Mouse (Mus musculus): ENCODE results near the gene Crcp.
A peak's percentile ranks its signal among the peaks of the same experiment; 100 is the strongest.

Crcp gene

GRCm38 (mm10) chr5:130062096-130062495, 33.0 kb downstream of the Crcp start:
- DNase-seq = peak; percentile 15

DNA sequence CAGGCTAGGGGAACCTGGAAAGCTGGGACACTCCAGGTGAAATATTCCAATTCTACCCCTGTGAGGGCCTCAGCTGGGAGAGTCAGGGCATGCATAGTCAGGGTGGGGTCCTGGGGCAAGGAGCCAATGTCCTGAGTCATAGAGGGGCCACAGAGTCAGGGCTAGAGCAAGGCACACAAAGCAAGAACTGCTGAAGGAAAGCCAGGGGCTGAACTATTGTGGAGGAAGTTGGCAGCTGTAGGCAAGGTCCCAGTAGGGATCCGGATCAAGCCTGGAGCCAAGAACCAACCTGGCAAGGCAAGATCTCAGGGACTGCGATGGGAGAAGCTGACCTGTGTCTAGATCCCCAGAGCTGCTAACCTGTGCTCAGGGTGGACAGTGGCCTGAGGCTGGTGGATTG, 34.7 kb downstream of the Crcp start:
- DNase-seq = no peak

DNA sequence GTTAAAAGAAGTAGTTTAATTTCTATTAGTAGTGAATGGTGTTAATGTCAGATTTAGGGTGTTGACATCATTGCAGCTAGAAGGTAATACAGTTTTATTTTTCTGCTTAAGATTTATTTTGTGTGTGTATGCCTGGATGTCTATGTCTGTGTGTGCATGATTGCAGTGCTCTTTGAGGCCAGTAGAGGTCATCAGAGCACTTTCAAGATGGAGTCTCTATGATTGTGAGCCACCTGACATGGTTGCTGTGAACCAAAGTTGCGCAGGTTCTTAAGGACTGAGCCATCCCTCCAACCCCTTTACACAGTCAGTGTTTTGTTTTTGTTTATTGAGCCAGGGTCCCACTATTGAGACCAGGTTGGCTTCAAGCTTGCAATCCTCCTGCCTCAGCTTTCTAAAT, 36.5 kb downstream of the Crcp start:
- no peak for DNase-seq

DNA sequence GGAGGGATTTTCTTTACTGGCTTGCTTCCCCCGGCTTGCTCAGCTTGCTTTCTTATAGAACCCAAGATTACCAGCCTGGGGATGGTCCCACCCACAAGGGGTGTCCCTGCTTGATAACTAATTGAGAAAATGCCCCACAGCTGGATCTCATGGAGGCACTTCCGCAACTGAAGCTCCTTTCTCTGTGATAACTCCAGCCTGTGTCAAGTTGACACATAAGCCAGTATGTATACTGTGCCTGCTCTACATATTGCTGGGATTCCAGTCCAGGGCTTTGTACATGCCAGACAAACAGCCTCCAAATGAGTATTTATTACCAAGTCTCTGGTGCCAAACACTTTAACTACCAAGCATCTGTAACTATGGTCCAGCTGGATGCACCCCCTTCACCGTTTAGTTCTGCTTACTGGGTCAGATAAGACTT, 38.8 kb downstream of the Crcp start:
- DNase-seq = no peak

DNA sequence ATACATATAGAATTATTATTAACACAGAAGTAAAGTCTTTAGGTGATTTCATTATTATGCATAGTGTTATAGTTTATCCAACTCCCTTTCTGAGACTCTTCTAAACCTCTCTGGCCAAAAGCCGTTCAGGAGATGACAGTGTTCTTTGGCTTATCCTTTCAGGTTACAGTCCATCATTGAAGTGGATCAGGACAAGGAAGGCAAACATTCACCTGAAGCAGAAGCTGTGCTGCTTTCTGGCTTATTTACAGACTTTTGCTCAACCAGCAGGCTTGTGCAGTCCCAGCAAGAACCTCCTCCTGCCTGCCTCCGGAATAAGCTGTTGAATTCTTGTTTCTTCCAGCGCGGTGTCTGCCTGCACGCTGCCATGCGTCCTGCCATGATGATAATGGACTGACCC, 43.9 kb downstream of the Crcp start, which contains the start of gene Tpst1:
Gene Tpst1 (plus strand): TSS at position 301 of the 400 bp plus-strand sequence.
- no peak for DNase-seq

- DNase-seq = no peak
Measured at GRCm38 (mm10) chr5:130074491-130074890, 45.4 kb downstream of the Crcp start.

- no peak for DNase-seq
Measured at GRCm38 (mm10) chr5:130076396-130076795, 47.3 kb downstream of the Crcp start.

DNA sequence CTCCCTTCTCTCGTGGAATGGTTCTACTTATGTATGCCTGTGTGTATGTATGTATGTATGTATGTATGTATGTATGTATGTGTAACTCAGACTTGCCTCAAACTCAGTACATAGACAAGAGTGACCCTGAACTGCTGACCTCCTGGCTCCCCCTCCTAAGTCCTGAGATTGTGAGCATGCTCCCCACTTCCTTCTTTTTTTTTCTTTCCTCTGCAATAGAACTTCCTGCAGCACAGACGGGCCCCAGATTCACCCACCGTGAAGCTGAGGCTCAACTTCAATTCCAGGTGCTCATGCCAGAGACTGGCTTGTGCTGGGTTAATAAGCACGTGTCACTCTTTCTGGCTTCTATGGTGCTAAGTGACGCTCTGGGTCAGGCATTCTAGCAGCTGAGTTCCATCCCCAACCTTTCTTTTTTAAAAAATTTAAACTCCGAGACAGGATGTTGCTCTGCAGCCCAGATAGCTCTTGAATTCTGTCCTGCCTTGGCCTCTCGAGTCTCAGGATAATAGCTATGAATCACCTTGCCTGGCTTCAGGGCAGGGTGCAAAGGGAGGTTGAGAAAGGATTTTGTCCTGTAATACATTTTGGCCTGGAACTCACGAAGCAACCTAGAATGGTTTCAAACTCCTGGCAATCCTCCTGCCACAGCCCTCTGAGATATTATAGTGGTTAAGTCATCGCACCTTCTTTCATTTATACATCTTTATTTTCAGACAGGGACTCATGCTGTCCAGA, 49.2 kb downstream of the Crcp start:
- DNase-seq = no peak

DNA sequence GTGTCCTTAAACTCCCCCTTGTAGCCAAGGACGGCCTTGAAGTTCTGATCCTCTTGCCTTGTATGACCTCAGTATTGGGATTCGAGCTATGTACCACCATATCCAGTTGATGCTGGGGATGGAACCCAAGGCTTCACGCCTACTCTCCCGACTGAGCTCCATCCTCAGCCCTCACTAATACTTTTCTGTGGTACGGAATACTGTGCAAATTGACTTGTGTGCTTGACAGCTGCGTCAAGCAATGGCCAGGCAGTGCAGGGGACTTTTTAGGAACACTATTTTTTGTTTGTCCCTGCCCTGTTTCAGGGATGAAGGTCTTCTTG, 49.7 kb downstream of the Crcp start:
- no peak for DNase-seq

DNA sequence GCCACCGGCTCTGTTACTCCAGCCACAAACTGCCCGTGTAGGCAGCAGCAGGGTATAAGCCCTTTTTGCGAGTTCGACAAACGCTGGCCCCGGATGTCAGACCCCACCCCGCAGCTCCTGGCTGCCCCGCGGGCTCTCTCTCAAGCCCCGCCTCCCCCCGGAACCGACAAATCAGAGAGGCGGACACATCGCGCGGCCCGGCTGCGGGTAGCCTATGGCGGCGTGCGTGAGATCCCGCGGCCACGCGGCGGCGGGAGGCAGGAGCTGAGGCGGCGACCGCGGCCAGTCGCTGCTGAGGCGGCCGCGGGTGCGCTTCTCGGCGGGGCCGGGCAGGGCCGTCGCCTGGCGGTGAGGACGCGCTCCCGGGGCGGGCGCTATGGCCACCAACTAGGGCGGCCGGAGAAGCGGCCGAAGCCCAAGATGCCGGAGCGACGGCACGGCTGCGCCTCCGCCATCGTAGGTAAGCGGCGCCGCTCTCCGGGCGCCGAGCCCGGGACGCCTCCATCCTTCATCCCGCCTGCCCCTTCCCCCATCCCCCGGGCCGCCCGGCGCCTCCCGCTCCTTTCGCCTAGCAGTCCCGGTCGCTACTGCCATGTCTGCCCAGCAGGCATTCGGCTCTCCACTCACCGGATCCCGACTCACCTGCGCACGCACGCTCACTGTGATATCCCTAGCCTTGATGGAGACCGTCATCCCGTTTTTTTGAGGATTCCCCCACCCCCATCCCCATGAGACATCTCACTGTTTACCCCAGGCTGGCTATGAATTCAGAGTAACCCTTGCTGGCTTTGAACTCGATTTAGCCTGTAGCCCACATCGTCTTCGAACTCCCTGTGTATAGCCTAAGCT, 50.3 kb downstream of the Crcp start:
- peak; percentile 95 for DNase-seq

- no peak for DNase-seq
Measured at GRCm38 (mm10) chr5:130080051-130080681, 51.1 kb downstream of the Crcp start.

GRCm38 (mm10) chr5:130081181-130081881, 52.2 kb downstream of the Crcp start:
- no peak for DNase-seq

GRCm38 (mm10) chr5:130082431-130082830, 53.3 kb downstream of the Crcp start:
- no peak for DNase-seq

DNA sequence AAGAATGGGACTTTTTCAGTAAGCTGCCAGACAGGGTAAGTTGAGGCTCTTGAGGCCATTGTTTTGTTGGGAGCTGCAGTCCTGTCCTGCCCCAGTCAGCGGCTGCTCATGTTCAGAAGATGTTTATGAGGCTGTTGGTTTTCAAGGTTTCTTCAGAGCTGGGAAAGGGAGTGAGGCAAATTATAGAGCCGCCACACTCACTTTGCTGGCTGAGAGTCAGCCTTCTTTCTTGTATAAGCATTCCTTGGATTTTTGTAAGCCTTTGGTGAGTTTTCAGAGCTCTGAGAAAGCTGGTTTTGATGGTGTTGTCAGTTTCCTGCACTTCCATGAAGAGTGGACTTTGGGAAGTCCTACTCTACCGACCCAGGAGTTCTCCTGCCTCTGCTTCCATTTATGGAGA, 55.2 kb downstream of the Crcp start:
- DNase-seq = peak; percentile 30

DNA sequence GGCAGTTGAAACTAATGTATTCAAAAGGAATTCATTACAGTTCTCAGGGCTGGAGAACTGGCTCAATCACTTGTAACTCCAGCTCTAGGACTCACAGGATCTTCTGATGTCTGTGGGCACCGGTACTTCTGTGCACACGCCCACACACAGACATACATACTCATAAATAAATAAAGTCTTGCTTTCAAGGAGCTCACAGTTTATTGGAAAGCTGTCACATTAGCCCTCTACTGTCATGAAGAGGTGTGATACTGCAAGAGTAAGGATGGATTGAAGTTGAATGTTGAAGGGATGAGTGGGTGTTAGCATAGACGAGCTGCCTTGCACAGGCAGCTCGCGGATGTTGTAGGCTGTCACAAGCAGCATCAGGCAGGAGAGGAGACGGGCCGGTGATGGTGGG, 58.9 kb downstream of the Crcp start:
- DNase-seq = no peak

DNA sequence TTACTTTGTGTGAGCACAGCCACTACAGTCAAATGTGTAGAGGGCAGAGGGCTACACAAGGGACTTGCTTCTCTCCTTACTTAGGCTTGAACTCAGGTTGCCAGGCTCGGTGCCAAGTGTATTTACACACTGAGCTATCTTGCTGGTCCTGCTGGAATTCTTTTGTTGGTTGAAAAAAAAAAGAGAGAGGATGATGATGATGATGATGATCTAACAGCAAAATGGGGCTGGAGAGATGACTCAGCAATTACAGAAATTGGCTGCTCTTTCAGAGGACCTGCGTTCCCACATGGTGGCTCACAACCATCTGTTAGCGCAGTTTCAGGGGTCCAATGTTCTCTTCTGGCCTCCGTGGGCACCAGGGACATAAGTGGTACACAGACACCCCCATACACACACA, 59.5 kb downstream of the Crcp start:
- no peak for DNase-seq

DNA sequence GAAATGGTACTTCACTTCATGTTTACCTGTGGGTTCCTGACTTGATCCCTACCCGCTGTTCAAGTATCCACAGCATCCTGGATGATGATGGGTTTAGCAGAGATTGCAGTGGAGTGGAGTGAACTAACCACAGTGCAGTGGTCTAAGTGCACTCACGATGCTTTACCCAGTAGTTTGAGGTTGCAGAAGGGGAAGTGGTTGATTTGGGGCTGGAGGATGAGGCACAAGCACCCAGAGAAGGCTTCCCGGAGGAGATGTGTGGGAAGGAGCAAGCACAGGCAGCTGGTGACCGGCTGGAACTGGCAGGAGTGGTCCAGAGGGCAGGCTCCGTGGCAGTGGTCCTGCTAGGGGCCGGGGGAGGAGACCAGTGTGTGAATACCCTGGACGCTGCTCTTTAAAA, 60.1 kb downstream of the Crcp start:
- no peak for DNase-seq

DNA sequence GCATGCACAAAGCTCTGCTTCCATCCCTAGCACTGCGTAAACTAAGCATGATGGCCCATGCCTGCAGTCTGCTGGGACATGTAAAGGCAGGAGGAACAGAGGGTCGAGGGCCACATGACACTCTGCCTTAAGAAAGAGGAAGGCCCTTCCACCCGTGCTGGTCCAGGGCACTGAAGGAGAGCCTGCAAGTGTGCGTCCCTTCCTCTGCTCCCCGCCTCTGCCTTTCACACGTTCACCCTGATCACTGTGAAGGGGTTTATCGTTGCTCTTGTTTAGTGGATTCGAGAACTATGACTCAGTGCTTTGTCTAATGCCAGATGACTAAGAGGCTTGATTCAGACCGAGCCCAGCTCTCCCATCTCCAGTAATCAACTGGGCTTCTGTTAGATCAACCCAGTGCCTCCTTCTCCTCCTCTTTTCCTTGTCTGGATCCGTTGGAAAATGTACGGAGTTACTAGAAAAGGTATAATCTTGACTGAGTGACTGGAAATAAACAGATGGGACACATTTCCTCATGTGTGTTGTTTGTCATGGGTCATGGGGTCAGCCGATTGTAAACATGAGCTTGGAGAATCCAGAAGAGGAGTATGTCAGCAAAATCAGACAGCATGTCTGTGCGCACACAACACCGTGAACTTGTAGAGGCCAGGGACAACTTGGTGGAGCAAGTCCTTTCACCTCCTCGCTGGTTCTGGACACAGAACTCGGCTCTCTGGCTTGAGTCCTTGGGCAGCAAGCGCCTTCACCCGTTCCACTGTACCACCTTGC, 60.7 kb downstream of the Crcp start:
- DNase-seq = peak; percentile 27

- DNase-seq = peak; percentile 32
Measured at GRCm38 (mm10) chr5:130096754-130097153, 67.7 kb downstream of the Crcp start.

DNA sequence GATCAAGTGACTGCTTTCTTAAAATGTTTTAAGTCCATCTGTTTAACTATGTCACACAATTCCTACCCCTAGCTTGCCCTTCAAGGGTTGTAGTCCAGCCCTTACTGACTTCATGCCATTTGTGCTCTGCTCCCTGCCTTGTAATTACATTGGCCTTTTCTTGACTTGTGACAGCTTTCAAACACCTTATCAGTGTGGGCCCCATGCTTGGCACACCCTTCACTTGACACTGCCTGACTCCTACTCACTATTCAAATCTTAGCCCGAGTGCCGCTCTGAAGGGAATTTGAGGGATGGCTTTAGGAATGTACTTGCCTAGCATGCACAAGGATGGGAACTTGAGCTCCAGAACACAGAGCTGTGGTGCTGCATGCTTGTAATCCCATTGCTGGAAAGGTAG, 68.7 kb downstream of the Crcp start:
- DNase-seq = no peak

GRCm38 (mm10) chr5:130101724-130102123, 72.6 kb downstream of the Crcp start:
- DNase-seq = no peak

DNA sequence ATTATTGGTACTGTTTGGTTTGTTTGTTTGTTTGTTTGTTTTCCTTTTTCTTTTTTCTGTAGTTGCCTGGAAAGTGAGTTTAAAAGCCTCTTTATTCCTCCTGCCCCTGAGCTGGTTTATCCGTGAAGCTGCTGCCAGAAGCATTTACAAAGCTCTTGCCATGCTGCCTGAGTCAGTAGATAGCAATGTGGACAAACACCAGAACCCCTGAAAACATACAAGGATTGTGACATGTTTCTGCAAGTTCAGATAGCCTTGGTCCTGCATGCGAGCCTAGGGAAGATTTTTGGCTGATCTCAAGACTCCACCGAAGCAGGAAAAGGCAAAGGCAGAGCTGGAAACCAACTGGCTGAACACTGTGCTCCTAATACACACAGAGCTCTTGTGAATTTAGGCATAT, 80.3 kb downstream of the Crcp start:
- DNase-seq = no peak

Data from lung, postnatal 10 days (tissue).